Mouse (Mus musculus) lung, postnatal 0 days (tissue): ENCODE results near the gene Fads6. TPM values are rescaled to one million over a fixed set of nuclear protein-coding genes. Genes with fewer than 3 reads are reported as not detected.

Experiments used
- ATAC-seq: fragments of 200-750 bp; cut with Nextera tagmentation; 2 replicates; pipeline ENCODE4 v1.8.0; 2017; ENCODE audit warnings: moderate library complexity
- DNase-seq: peaks from one replicate; pipeline ENCODE4 v3.0.0-alpha.2; 2016; ENCODE audit warnings: low spot score
- H3K27ac ChIP-seq: fragments of 300-500 bp; sonication (generic); 2 replicates; pipeline ENCODE4 v1.5.1; 2014; ENCODE audit warnings: antibody characterized with exemption, mild to moderate bottlenecking, low read length, mixed read lengths
- H3K27me3 ChIP-seq: fragments of 300-500 bp; sonication (generic); replicated peaks from 2 replicates; pipeline ENCODE4 v1.6.1; 2014; ENCODE audit warnings: low read length, mixed read lengths; ENCODE audit not compliant: insufficient read depth
- H3K36me3 ChIP-seq: fragments of 300-500 bp; sonication (generic); 2 replicates; pipeline ENCODE4 v1.6.1; 2014; ENCODE audit warnings: low read length, mixed read lengths; ENCODE audit not compliant: insufficient read depth
- H3K4me1 ChIP-seq: fragments of 300-500 bp; sonication (generic); 2 replicates; pipeline ENCODE4 v1.6.1; 2014; ENCODE audit warnings: antibody characterized with exemption, low read depth, low read length, mixed read lengths; ENCODE audit not compliant: insufficient read depth
- H3K4me2 ChIP-seq: fragments of 300-500 bp; sonication (generic); replicated peaks from 2 replicates; pipeline ENCODE4 v1.6.1; 2014; ENCODE audit warnings: low read depth, mild to moderate bottlenecking, low read length, moderate library complexity, mixed read lengths
- H3K4me3 ChIP-seq: fragments of 300-500 bp; sonication (generic); 2 replicates; pipeline ENCODE4 v1.5.1; 2014; ENCODE audit warnings: low read depth, low read length
- H3K9ac ChIP-seq: fragments of 300-500 bp; sonication (generic); replicated peaks from 2 replicates; pipeline ENCODE4 v1.6.1; 2014; ENCODE audit warnings: low read depth, mild to moderate bottlenecking
- H3K9me3 ChIP-seq: fragments of 300-500 bp; sonication (generic); 2 replicates; pipeline ENCODE4 v1.6.1; 2016; ENCODE audit warnings: low read length, mixed read lengths
- CTCF ChIP-seq: IDR thresholded peaks from 2 replicates; pipeline ENCODE4 v1.5.1; 2016; ENCODE audit warnings: antibody characterized with exemption, mild to moderate bottlenecking
- EP300 ChIP-seq: IDR thresholded peaks from 2 replicates; pipeline ENCODE4 v1.6.1; 2016; ENCODE audit warnings: antibody characterized with exemption, mild to moderate bottlenecking, control low read depth
- WGBS: fragments of 180-500 bp; shearing (Covaris S2); extraction: QIAGEN DNeasy Blood & Tissue Kit; methylation state at CpG from one replicate; pipeline ENCODE4 v1.1.7; 2014; 5-methylcytosine and 5-hydroxymethylcytosine counted together
- polyA plus RNA-seq: library from polyadenylated mRNA; unstranded; fragments of >200 nt; fragmentation: Nextera tagmentation; extraction: Ambion mirVana; gene quantifications from 2 replicates; pipeline ENCODE4 v1.2.1, GENCODE M21; 2015

Fads6 gene
- 0.17 and 0.24 TPM in 2 replicates for polyA plus RNA-seq

GRCm38 (mm10) chr11:115297214-115297826 is at the start of gene Fads6:
Gene Fads6, minus strand, starts transcription at chr11:115297663.
- Histone ChIP-seq H3K4me1 (peaks cover 7% of the 10 kb centered on the region; the same call in 1 of the 2 replicates), H3K4me2 (peak within 1 kb of the TSS; percentile 66), H3K4me3 (peak within 1 kb of the TSS; percentile 37), H3K36me3 (no peaks in the 10 kb centered on the region), H3K27ac (no peak within 1 kb of the TSS), H3K9me3 (no peaks in the 10 kb centered on the region), H3K27me3 (0 out of 2 replicates have a peak, but pooled peaks cover 5% of the 10 kb centered on the region), H3K9ac (no peak within 1 kb of the TSS)
- TF ChIP-seq EP300 (no peak), CTCF (peak; percentile 69)
- peak; percentile 53 for DNase-seq
- WGBS = under 1% methylated on average over 43 of the region's 44 CpGs
- peak; percentile 59 for ATAC-seq

DNA sequence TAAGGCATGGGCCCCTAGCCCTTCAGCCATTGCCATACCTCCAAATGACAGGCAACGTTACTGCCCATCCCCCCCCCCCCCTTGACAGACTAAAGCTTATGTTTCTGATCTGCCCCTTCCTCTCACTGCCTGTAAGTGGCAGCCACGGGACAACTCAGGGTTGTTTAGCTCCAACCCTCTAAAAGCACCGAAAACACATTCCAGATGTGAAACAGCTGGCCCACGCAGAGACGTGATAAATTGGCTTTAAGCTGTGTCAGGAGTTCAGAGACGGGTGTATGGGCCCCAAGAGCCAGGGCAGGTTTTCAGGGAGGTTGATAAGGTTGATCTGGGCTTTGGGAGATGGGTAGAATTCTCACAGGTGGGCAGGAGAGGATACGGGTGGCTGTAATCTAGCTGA is 48.1 kb upstream of the Fads6 start:
- Histone ChIP-seq H3K4me3 (no peak overlapping the region), H3K9ac (no peak overlapping the region), H3K9me3 (no peaks in the 10 kb centered on the region), H3K36me3 (no peaks in the 10 kb centered on the region), H3K27me3 (0 out of 2 replicates have a peak, but pooled peaks cover 4% of the 10 kb centered on the region), H3K4me2 (no peak overlapping the region), H3K4me1 (no peaks in the 10 kb centered on the region), H3K27ac (no peak overlapping the region)
- 30% methylated on average over 7 of the region's 7 CpGs for WGBS
- no peak for TF ChIP-seq EP300
- TF ChIP-seq CTCF = no peak
- DNase-seq (no peak), ATAC-seq (no peak)

DNA sequence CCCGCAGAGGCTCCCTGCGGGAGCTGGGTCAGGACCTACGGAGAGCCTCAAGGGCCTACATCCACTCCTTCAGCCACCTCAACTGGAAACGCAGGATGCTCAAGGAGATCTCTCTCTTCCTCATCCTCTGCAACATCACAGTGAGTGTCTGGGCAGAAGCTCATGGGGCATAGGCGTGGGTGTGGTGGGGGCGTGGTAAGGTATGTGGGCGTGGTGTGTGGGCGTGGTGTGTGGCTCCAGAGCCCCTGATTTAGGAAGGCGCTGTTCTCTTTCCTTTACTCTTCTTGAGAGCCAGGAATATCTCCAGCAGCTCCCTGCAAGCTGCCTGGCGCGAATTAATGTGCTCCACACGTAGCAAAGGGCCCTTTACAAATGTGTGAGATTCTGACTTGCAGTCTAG is 47.5 kb upstream of the Fads6 start:
- Histone ChIP-seq H3K4me2 (no peak overlapping the region), H3K36me3 (no peaks in the 10 kb centered on the region), H3K27me3 (0 out of 2 replicates have a peak, but pooled peaks cover 4% of the 10 kb centered on the region), H3K9ac (no peak overlapping the region), H3K9me3 (no peaks in the 10 kb centered on the region), H3K27ac (no peak overlapping the region), H3K4me3 (no peak overlapping the region), H3K4me1 (no peaks in the 10 kb centered on the region)
- 13% methylated on average over 11 of the region's 12 CpGs for WGBS
- ATAC-seq = no peak
- no peak for DNase-seq
- TF ChIP-seq CTCF = no peak
- TF ChIP-seq EP300 = no peak

DNA sequence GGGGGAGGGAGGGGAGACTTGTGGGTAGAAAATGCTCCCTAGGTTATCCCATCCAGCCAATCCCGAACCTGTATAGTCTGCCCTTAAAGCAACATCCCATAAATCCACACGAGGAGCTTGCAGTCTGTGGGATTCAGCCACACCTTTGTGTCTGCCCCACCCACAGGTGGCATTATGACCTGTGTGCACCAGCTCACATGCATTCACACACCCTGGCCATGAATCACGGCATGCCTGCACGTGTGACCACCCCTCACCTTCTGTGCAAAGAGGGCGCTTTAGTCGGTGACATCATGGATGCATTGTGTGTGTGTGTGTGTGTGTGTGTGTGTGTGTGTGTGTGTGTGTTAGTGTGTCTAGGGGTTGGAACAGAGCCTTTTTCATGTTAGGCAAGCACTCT is 44.4 kb upstream of the Fads6 start:
- ATAC-seq = no peak
- Histone ChIP-seq H3K27ac (no peak overlapping the region), H3K36me3 (no peaks in the 10 kb centered on the region), H3K9me3 (no peaks in the 10 kb centered on the region), H3K4me3 (no peak overlapping the region), H3K9ac (no peak overlapping the region), H3K4me1 (no peaks in the 10 kb centered on the region), H3K4me2 (no peak overlapping the region), H3K27me3 (no peaks in the 10 kb centered on the region)
- DNase-seq = no peak
- no peak for TF ChIP-seq EP300
- no peak for TF ChIP-seq CTCF
- 64% methylated on average over 6 of the region's 6 CpGs for WGBS

DNA sequence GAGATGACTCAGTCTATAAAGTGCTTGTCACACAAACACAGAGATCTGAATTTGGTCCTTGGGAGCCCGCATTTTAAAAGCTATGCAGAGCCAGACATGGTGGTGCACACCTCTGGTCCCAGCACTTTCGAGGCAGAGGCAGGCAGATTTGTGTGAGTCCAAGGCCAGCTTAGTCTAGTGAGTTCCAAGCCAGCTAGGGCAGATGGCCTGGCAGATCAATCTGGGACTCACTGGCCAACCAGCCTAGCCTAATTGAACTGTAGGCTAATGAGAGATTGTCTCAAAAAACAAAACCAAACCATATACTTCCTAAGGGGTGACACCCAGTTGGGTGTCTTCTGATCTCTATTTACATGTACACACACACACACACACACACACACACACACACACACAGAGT is 43.8 kb upstream of the Fads6 start:
- no peak overlapping the region for H3K4me3 ChIP-seq
- TF ChIP-seq EP300 (no peak), CTCF (no peak)
- no peak overlapping the region for H3K9ac ChIP-seq
- no peak overlapping the region for H3K4me2 ChIP-seq
- ATAC-seq = no peak
- no peaks in the 10 kb centered on the region for H3K36me3 ChIP-seq
- H3K27ac ChIP-seq = no peak overlapping the region
- 0 out of 2 replicates have a peak, but pooled peaks cover 3% of the 10 kb centered on the region for H3K27me3 ChIP-seq
- no peaks in the 10 kb centered on the region for H3K9me3 ChIP-seq
- WGBS = 51% methylated on average over 2 of the region's 2 CpGs
- H3K4me1 ChIP-seq = no peaks in the 10 kb centered on the region
- no peak for DNase-seq

GRCm38 (mm10) chr11:115337826-115338225 is 40.4 kb upstream of the Fads6 start:
- DNase-seq = no peak
- ATAC-seq = no peak
- H3K9me3 ChIP-seq = no peaks in the 10 kb centered on the region
- peaks cover 15% of the 10 kb centered on the region; the same call in 1 of the 2 replicates for H3K27me3 ChIP-seq
- 56% methylated on average over 1 of the region's 1 CpGs for WGBS
- no peak overlapping the region for H3K27ac ChIP-seq
- no peak for TF ChIP-seq EP300
- TF ChIP-seq CTCF = no peak
- H3K4me1 ChIP-seq = no peaks in the 10 kb centered on the region
- no peaks in the 10 kb centered on the region for H3K36me3 ChIP-seq
- H3K4me2 ChIP-seq = no peak overlapping the region
- H3K4me3 ChIP-seq = no peak overlapping the region
- H3K9ac ChIP-seq = no peak overlapping the region
